Mouse (Mus musculus) large intestine, adult 2 months (tissue): ENCODE results near the gene Cmklr1. TPM values are rescaled to one million over a fixed set of nuclear protein-coding genes. Genes with fewer than 3 reads are reported as not detected.

Experiments used
- DNase-seq: peaks from one replicate; pipeline ENCODE4 v3.0.0-alpha.2; 2012; ENCODE audit warnings: low read depth, low spot score
- WGBS: fragments of 180-500 bp; shearing (Covaris S2); methylation state at CpG from one replicate; pipeline ENCODE4 v1.1.7; 2018; 5-methylcytosine and 5-hydroxymethylcytosine counted together
- polyA plus RNA-seq: library from polyadenylated mRNA; depleted of rRNA; stranded (reverse); fragments of >200 nt; gene quantifications from 2 replicates; pipeline ENCODE4 v1.2.3, GENCODE M21; 2012; rRNA removed

Cmklr1 gene
- 5.4 and 12.1 TPM in 2 replicates for polyA plus RNA-seq

- no peak for DNase-seq
- 6% methylated on average over 30 of the region's 30 CpGs for WGBS
Observed at GRCm38 (mm10) chr5:113650035-113650865, at the start of gene Cmklr1. Gene Cmklr1, minus strand, starts transcription at chr5:113650426.

DNA sequence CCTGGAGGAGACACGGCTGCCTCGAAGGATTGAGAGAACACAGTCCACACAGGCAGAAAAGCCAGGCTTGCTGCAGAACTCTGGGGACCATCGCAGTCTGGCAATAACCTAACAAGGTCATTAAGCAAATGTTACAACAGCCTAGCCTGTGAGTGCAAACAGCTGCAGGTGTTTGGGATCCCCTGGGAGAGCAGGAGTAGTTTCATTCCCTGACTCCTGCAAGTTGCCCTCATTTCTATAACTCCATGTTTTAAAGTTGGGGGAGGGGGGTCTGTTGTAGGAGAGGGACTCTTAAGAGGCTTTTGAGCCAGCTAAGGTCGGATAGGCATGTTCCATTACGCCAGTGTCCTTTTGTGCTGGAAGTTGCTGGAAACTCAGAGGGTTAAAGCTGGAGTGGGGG, 44.2 kb upstream of the Cmklr1 start:
- whole genome bisulfite sequencing = 13% methylated on average over 5 of the region's 5 CpGs
- DNase-seq = no peak

DNA sequence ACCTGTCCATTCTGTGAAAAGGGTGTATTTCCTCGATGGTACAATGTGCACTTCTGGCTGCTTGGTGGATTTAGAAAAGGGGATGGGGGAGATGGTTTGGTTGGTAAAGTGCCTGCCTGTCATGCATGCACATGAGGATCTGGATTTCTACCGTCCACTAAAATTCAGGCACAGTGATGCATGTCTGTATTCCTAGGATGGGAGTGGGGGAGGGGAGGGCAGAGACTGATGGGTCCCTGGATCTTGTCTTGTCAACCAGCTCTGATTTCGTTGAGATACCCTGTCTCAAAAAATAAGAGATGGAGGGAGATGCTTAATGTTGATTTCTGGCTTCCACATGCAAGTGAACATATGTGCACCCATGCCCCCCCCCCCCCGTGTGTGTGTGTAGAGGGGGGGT, 43.8 kb upstream of the Cmklr1 start:
- DNase-seq = no peak
- 34% methylated on average over 4 of the region's 4 CpGs for WGBS

DNA sequence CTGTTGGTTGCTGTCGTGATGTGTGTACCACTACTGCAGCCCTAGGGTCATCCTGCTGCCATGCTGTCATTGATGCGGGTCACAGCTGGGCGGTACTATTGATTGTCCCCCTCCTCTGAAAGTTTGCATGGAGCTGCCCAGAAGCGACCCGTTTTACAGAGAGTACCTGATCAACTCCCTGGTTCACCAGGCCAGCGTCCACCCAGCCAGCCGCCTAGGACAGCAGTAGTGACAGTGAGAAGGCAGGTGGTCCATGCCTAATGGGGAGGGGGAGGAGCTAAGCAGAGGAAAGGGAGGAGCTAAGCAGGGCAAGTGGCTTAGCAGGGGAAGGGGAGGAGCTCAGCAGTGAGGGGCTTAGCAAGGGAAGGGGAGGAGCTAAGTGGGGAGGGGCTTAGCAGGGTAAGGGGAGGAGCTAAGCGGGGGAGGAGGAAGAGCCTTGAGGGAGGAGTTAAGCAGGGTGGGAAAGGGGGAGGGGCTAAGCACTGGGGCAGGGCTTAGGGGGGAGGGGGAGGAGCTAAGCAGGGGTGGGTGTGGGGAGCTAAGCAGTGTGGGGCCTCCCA, 43.0 kb upstream of the Cmklr1 start:
- WGBS = 95% methylated on average over 8 of the region's 8 CpGs

GRCm38 (mm10) chr5:113690866-113691265, 40.6 kb upstream of the Cmklr1 start:
- 88% methylated on average over 2 of the region's 2 CpGs for WGBS
- DNase-seq = no peak

More for the DNA sequence above, 43.0 kb upstream of the Cmklr1 start:
- no peak for DNase-seq

- no peak for DNase-seq
- WGBS = 79% methylated on average over 15 of the region's 15 CpGs
Observed at GRCm38 (mm10) chr5:113690069-113690548, 39.9 kb upstream of the Cmklr1 start.

DNA sequence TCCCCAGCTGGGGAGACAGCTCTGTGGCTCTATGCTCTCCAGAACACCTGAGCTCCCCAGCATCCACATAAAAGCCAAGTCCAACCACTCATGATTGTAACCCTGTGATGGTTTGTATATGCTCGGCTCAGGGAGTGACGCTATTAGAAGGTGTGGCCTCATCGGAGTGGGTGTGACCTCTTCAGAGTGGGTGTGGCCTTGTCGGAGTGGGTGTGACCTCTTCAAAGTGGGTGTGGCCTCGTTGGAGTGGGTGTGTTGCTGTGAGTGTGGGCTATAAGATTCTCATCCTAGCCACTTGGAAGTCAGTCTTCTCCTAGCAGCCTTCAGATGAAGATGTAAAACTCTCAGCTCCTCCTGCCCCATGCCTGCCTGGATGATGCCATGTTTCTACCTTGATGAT, 37.3 kb upstream of the Cmklr1 start:
- 69% methylated on average over 5 of the region's 5 CpGs for WGBS
- no peak for DNase-seq

GRCm38 (mm10) chr5:113685471-113685870, 35.2 kb upstream of the Cmklr1 start:
- DNase-seq = no peak
- WGBS = 55% methylated on average over 5 of the region's 5 CpGs

GRCm38 (mm10) chr5:113683246-113683645, 33.0 kb upstream of the Cmklr1 start:
- DNase-seq = no peak
- WGBS = 82% methylated on average over 5 of the region's 5 CpGs

- DNase-seq = no peak
- WGBS = 86% methylated on average over 3 of the region's 3 CpGs
Observed at GRCm38 (mm10) chr5:113682472-113682871, 32.2 kb upstream of the Cmklr1 start.

DNA sequence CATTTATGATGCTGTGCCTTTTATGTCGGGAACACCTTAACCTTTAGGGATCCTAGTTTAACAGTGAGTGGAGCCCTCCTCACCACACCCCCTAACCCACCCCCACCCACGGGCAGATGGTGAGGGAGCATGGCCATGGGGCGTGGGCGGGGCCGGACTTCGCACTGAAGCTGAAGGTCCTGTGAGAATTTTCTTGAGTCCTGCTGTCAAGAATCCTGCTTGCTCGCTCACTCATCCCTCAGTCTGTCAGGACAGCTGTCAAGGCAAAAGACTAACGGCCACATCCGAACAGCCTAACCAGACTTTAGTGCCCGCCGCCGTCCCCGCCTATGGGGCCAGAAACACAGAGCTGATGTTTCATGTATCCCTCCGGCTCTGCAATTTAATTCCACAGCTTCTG, 31.0 kb upstream of the Cmklr1 start:
- WGBS = 51% methylated on average over 14 of the region's 14 CpGs
- DNase-seq = no peak

DNA sequence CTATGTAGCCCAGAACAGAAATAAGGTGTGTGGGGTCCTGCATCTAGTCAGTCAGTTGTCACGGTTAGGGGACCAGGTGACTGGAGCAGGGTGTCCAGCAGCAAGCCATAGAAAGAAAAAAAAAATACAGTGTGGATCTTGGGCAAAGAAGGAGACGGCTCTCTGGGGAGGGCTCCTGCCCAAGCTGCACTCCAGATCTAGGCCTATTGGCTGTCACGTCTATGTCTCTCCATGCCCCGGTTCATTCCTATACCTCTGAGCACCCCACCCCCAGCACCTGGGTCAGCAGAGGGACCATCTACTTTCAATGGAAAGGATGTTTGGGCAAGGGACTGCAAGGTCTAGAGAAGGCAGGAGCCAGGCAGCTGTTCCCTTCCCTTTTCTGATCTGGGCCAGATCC, 29.3 kb upstream of the Cmklr1 start:
- WGBS = 93% methylated on average over 4 of the region's 4 CpGs
- no peak for DNase-seq

DNA sequence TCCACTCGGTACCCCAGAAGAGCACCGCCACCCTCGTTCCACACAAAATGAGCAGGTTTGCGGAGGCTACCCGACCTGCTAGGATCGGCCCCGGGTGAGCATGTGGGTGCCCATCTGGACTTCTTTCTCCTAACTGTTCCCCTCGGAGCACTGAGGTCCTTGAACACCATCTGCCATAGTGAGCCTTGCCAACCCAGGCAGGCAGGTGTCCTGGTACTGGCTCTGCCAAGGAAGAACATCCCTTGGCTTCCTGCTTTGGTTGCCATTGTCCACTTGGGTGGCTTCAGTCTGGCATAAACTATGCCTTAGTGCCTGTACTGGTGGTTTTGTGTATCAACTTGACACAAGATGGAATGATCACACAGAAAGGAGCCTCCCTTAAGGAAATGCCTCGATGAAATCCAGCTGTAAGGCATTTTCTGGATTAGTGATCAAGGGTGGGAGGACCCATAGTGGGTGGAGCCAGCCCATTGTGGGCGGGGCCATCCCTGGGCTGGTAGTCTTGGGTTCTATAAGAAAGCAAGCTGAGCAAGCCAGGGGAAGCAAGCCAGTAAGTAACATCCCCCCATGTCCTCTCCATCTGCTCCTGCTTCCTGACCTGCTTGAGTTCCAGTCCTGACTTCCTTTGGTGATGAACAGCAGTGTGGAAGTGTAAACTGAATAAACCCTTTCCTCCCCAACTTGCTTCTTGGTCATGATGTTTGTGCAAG, 28.7 kb upstream of the Cmklr1 start:
- 81% methylated on average over 10 of the region's 10 CpGs for WGBS

GRCm38 (mm10) chr5:113677541-113677940, 27.3 kb upstream of the Cmklr1 start:
- no peak for DNase-seq
- WGBS = 76% methylated on average over 6 of the region's 7 CpGs

More for the DNA sequence above, 28.7 kb upstream of the Cmklr1 start:
- no peak for DNase-seq

GRCm38 (mm10) chr5:113674851-113675250, 24.6 kb upstream of the Cmklr1 start:
- 21% methylated on average over 7 of the region's 7 CpGs for WGBS
- DNase-seq = no peak

DNA sequence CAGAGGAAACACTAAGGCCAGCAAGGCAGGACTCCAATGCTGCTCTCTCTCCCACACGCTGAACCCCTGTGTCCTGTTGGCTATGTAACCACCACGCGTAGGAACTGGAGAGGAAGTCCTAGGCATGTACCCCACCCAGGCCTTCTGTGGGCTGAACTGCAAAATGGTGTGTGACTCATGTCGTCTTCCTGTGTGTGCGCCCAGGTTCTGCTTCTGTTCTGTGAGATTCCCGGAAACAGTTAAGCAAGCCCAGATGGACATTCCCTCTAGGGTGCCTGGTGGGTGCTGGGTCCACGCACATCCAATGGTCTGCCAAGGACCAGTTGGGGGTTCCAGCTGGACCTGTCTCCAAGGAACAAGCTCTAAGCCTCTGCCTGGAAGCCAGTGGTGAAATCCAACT, 22.2 kb upstream of the Cmklr1 start:
- 53% methylated on average over 7 of the region's 7 CpGs for WGBS
- no peak for DNase-seq

GRCm38 (mm10) chr5:113670597-113670996, 20.4 kb upstream of the Cmklr1 start:
- DNase-seq = no peak
- 69% methylated on average over 6 of the region's 6 CpGs for WGBS

- DNase-seq = no peak
- 55% methylated on average over 3 of the region's 3 CpGs for WGBS
Observed at GRCm38 (mm10) chr5:113670110-113670509, 19.9 kb upstream of the Cmklr1 start.

GRCm38 (mm10) chr5:113664629-113665195, 14.5 kb upstream of the Cmklr1 start:
- DNase-seq = no peak
- WGBS = 63% methylated on average over 12 of the region's 12 CpGs

DNA sequence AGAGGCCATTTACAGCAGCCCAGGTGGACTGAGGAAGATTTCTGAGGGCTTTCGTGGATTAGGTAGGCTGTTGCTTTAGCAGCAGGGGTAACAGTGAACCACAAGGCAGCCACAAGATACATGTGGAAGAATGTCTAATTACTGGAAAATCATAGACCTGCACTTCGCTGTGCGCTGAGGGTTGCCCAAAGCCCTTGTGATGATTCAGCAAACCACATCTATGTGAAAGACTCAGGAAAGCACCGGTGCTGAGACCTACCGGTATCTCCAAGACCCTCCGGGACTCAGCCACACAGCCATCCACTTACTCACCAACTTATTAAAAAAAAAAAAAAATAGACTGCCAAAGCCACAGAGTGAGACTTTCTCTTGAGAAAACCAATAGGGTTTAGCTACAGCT, 13.9 kb upstream of the Cmklr1 start:
- DNase-seq = no peak
- 83% methylated on average over 6 of the region's 6 CpGs for WGBS
